Mouse (Mus musculus): ENCODE data around the gene Olfr1431.
"Not testable (repeated sequence)": the region's sequence is repeated elsewhere in the genome, so short reads cannot be mapped to it uniquely, and the experiment has no call there.

Gene Olfr1431

GRCm38 (mm10) chr19:12200334-12200733, at the start of gene Olfr1431:
Gene Olfr1431 (plus strand): TSS chr19:12200634.
- DNase-seq, result no peak

DNA sequence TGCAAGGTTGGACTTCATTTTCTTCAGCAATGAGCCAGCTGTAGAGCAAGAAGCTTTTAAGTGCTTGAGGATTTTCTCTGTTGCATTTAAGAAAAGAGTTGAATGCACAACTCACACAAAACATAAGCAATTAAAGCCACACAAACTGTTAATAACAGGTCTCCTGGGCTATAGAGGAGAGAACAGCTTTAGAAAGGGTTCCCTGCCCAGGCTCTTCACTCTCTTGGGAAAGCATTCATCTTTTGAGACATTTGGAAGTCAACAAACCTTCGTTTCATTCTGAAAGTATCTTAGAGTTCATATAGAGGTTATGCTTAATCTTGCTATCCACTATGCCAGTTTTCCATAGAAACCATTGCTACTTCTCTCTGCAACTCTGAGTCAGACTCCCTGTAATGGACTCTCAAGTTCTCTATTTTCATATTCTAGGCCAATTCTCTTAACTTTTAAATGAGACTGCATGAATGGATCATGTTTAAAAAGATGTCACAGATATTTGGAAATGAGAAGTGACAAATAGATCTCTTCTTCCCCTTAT, 30.3 kb upstream of the Olfr1431 start, which contains the start of gene Olfr1555-ps1:
Gene Olfr1555-ps1 (minus strand): TSS at position 51 of the 538 bp plus-strand sequence.
- not testable (repeated sequence) for DNase-seq

DNA sequence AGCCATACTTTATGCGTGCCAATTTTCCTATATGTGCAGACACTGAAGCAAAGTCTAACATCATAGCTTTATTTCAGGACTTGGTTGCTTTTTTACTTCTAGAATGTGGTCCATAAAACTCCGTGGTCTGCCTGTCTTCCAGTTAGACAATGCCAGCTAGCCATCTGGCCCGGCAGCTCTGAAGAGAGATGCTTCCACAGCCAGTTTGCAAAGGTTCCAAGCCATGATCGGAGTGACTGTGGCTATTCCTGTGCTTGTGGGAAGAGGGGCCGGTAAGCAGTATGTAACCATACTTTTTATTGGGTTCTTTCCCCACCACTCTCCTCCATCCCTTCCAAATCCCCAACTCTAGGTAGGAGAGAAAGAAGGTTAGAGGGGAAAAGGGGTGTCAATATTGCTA, 25.0 kb upstream of the Olfr1431 start:
- DNase-seq, result not testable (repeated sequence)

DNA sequence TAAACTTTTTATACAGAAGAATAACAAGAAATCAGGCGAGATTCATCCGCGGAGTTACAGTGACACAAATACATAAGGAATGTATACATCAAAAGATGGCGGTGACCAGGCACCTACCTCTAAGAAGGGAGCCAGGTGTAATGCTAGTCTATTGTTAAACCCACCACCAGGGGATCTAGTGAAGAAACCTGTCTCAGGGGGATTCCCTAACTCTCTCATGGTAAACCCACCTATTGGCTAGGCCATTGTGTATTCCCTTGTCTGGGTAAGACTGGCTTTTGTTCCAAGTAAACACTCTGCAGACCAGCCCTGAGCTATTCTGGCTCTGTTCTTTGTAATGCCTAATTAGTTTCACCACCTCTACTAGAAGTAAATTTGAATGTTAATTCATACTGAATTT, 1.4 kb upstream of the Olfr1431 start:
- not testable (repeated sequence) for DNase-seq

GRCm38 (mm10) chr19:12232496-12232895, 32.1 kb downstream of the Olfr1431 start, which contains the start of gene Olfr1432:
Gene Olfr1432 (minus strand): TSS chr19:12232596.
- not testable (repeated sequence) for DNase-seq

DNA sequence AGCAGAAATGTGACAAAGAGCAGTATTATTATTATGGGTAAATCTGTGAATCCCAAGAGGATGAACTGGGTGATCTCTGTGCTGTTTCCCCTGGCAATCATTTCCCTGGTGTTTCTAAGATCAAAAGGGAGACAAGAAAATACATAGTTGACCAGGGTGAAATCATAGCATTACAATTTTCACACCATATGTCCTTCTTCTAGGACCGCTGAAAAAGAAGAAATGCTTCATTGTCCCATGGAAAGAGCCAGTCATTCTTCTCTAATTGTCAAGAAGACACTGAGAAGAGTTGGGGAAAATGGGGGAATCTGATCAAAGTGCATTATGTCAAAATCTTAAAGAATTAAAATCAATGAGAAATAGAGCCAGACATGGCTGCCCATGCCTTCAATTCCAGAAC, 41.1 kb downstream of the Olfr1431 start, which contains the start of gene Olfr262:
Gene Olfr262 (minus strand): TSS at position 101 of the 400 bp plus-strand sequence.
- DNase-seq, result no peak

- no peak for DNase-seq
Observed at GRCm38 (mm10) chr19:12260732-12261131, 60.3 kb downstream of the Olfr1431 start, which contains the start of gene Olfr235. Gene Olfr235 (plus strand): TSS chr19:12261032.
